Mouse (Mus musculus): ENCODE data around the gene Ngf.

GRCm38 (mm10) chr3:102508455-102508854, 38.7 kb downstream of the Ngf start:
- TF ChIP-seq POLR2A (IDR thresholded peaks at IDR 0.05; ENCODE audit: borderline replicate concordance, low read depth, low read length) (no peak), CTCF (IDR thresholded peaks at IDR 0.05; ENCODE audit: low read depth, low read length) (no peak)

Data from bone marrow macrophage, adult 2 months (primary cell).